Mouse (Mus musculus): ENCODE results near the gene Eya2. TPM values are rescaled to one million over a fixed set of nuclear protein-coding genes. Genes with fewer than 3 reads are reported as not detected.

The Eya2 gene
- polyA plus RNA-seq, 1 experiment, result 4.3 TPM

DNA sequence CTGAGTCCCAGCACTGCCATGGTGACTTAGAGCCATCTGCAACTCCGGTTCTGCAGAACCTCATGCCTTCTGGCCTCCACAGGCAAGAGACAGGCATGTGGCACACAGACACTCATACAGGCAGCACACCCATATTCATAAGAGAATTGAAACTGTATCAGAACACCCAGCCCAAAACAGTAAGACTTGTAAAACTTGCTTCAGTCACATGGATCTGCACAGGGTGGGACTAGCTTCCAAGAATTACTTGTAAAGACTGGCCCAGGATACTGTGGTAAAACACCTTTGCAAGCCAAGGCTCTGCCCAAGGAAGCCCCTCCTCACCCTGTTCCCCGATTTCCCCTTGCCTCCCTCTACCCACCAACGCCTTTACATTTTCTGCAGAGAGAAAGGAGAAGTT lies 225.2 kb downstream of the Eya2 start:
- no peaks in the 10 kb centered on the region for H3K4me1 ChIP-seq (ENCODE audit: control insufficient read depth, insufficient read depth, low read length)
- no peak overlapping the region; the same call in 1 of the 2 replicates for H3K27ac ChIP-seq (ENCODE audit: insufficient read depth, low read length)
- no peak overlapping the region for H3K4me3 ChIP-seq (ENCODE audit: insufficient read depth, low read length)
- TF ChIP-seq CTCF (IDR thresholded peaks at IDR 0.05; ENCODE audit: borderline replicate concordance, insufficient read depth, low read length) (no peak), POLR2A (IDR thresholded peaks at IDR 0.05; ENCODE audit: low read depth, low read length) (no peak)

DNA sequence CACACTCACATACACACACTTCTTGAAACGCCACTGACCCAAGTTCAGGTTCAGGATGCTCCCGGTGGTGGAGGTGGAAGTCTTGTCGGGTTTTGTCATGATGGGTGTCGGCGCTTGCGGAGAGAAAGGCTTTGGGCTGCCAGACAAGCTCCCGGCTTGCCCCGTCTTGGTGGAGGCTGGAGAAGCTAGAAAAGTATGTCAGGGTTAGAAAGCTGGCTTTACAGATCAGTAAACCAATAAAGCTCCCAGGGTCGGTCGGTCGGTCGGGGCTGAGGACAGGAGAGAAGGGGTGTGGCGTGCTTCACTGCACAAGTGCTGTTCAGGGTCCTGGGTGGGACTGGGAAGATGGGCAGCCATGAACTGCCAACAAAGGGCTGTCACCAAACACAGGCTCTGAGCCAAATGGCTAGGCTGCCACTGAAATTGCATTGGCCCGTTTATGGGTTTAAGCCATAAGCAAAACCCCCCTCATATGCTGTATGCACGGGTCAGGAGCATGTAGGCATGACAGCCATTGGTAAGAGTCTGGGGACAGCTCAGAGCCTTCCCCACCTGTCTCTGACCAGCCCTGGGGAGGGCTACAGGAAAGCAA lies 225.8 kb downstream of the Eya2 start:
- TF ChIP-seq CTCF (IDR thresholded peaks at IDR 0.05; ENCODE audit: borderline replicate concordance, insufficient read depth, low read length), result no peak
- no peak for TF ChIP-seq POLR2A (IDR thresholded peaks at IDR 0.05; ENCODE audit: low read depth, low read length)
- Histone ChIP-seq H3K27ac (ENCODE audit: insufficient read depth, low read length) (no peak overlapping the region), H3K4me1 (ENCODE audit: control insufficient read depth, insufficient read depth, low read length) (no peaks in the 10 kb centered on the region), H3K4me3 (ENCODE audit: insufficient read depth, low read length) (no peak overlapping the region)

Other genes starting within 250 kb of the Eya2 start
- not detected in 2 replicates for gene Zfp663, start 226.3 kb upstream of the Eya2 start, polyA plus RNA-seq (2011; ENCODE audit: insufficient read length, low read depth, missing spikeins)
- gene Zfp334, start 206.8 kb upstream of the Eya2 start, polyA plus RNA-seq (2011; ENCODE audit: insufficient read length, low read depth, missing spikeins), result 10.7 and 12.2 TPM in 2 replicates
- not detected in 2 replicates for gene Ocstamp, start 194.6 kb upstream of the Eya2 start, polyA plus RNA-seq (2011; ENCODE audit: insufficient read length, low read depth, missing spikeins)
- 0.16 TPM in 1 of 2 replicates, not detected in the other for gene Slc13a3, start 121.8 kb upstream of the Eya2 start, polyA plus RNA-seq (2011; ENCODE audit: insufficient read length, low read depth, missing spikeins)
- 9.0 and 12.4 TPM in 2 replicates for gene Trp53rka, start 101.7 kb upstream of the Eya2 start, polyA plus RNA-seq (2011; ENCODE audit: insufficient read length, low read depth, missing spikeins)
- 9.2 and 10.9 TPM in 2 replicates for gene Slc2a10, start 91.2 kb upstream of the Eya2 start, polyA plus RNA-seq (2011; ENCODE audit: insufficient read length, low read depth, missing spikeins)